Mouse (Mus musculus): ENCODE measurements around the gene Rps21. TPM values are rescaled to one million over a fixed set of nuclear protein-coding genes. Genes with fewer than 3 reads are reported as not detected.

Gene Rps21
- polyA plus RNA-seq, 1 experiment from 2014 or later = 526 TPM

- ATAC-seq (ENCODE audit: low read depth) = no peak
- Histone ChIP-seq H3K4me3 (ENCODE audit: low read length) (no peak overlapping the region), H3K27me3 (ENCODE audit: control insufficient read depth, insufficient read depth, low read depth, low read length) (no peaks in the 10 kb centered on the region), H3K4me1 (replicated peaks; ENCODE audit: control insufficient read depth, insufficient read depth, low read length) (peaks cover 82% of the 10 kb centered on the region), H3K27ac (ENCODE audit: low read length) (peak overlapping the region; percentile 75), H3K4me2 (ENCODE audit: low read depth, low read length) (no peak overlapping the region), H3K9ac (ENCODE audit: low read length) (peak overlapping the region; percentile 20; the same call in 1 of the 2 replicates), H3K36me3 (ENCODE audit: control insufficient read depth, insufficient read depth, low read length) (no peaks in the 10 kb centered on the region), H3K9me3 (ENCODE audit: control insufficient read depth, low read length) (no peaks in the 10 kb centered on the region)
- 53% methylated on average over 3 of the region's 3 CpGs for WGBS
These were observed 38.9 kb upstream of the Rps21 start for GRCm38 (mm10) chr2:180218241-180218640.

DNA sequence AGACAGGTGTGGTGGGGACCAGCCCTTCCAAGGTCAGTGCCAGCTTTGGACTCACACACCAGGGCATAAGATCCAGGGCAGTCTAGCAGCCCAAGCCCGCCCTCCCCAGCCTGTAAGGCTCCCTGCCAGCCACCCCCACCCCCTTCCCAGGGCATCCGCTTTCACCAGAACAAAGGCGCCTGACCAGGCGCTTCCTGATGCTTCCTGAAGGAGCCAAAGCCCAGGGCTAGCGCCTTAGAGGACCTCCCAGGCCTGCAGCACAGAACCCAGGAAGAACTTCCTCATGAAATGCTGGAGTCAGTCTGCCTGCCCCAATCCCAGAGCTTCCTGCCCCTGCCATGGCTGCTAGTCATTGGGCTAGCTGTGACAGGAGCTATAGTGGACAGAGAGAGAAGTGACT is 38.5 kb upstream of the Rps21 start:
- Histone ChIP-seq H3K9me3 (ENCODE audit: control insufficient read depth, low read length) (no peaks in the 10 kb centered on the region), H3K36me3 (ENCODE audit: control insufficient read depth, insufficient read depth, low read length) (no peaks in the 10 kb centered on the region), H3K27ac (ENCODE audit: low read length) (peak overlapping the region; percentile 75), H3K4me3 (ENCODE audit: low read length) (no peak overlapping the region), H3K27me3 (ENCODE audit: control insufficient read depth, insufficient read depth, low read depth, low read length) (no peaks in the 10 kb centered on the region), H3K4me1 (replicated peaks; ENCODE audit: control insufficient read depth, insufficient read depth, low read length) (peaks cover 83% of the 10 kb centered on the region), H3K9ac (ENCODE audit: low read length) (peak overlapping the region; percentile 20), H3K4me2 (ENCODE audit: low read depth, low read length) (no peak overlapping the region)
- 8% methylated on average over 5 of the region's 5 CpGs for WGBS
- ATAC-seq (ENCODE audit: low read depth) = peak; percentile 26

- H3K4me2 ChIP-seq (ENCODE audit: low read depth, low read length) = no peak overlapping the region
- ATAC-seq (ENCODE audit: low read depth) = no peak
- H3K27me3 ChIP-seq (ENCODE audit: control insufficient read depth, insufficient read depth, low read depth, low read length) = peaks cover 2% of the 10 kb centered on the region; the same call in 1 of the 2 replicates
- peak overlapping the region; percentile 31 for H3K9ac ChIP-seq (ENCODE audit: low read length)
- no peak overlapping the region for H3K4me3 ChIP-seq (ENCODE audit: low read length)
- 61% methylated on average over 15 of the region's 15 CpGs for WGBS
- no peaks in the 10 kb centered on the region for H3K9me3 ChIP-seq (ENCODE audit: control insufficient read depth, low read length)
- no peaks in the 10 kb centered on the region for H3K36me3 ChIP-seq (ENCODE audit: control insufficient read depth, insufficient read depth, low read length)
- peak overlapping the region; percentile 75 for H3K27ac ChIP-seq (ENCODE audit: low read length)
- H3K4me1 ChIP-seq (replicated peaks; ENCODE audit: control insufficient read depth, insufficient read depth, low read length) = peaks cover 78% of the 10 kb centered on the region
These were observed 37.8 kb upstream of the Rps21 start for GRCm38 (mm10) chr2:180219145-180219943.

GRCm38 (mm10) chr2:180220165-180220564 is 37.0 kb upstream of the Rps21 start:
- no peaks in the 10 kb centered on the region for H3K36me3 ChIP-seq (ENCODE audit: control insufficient read depth, insufficient read depth, low read length)
- H3K9me3 ChIP-seq (ENCODE audit: control insufficient read depth, low read length) = no peaks in the 10 kb centered on the region
- peak overlapping the region; percentile 31; the same call in 1 of the 2 replicates for H3K9ac ChIP-seq (ENCODE audit: low read length)
- no peak overlapping the region; the same call in 1 of the 2 replicates for H3K4me3 ChIP-seq (ENCODE audit: low read length)
- H3K4me1 ChIP-seq (replicated peaks; ENCODE audit: control insufficient read depth, insufficient read depth, low read length) = peaks cover 70% of the 10 kb centered on the region
- 0 out of 2 replicates have a peak overlapping the region, but pooled peaks have one; percentile 13 for H3K4me2 ChIP-seq (ENCODE audit: low read depth, low read length)
- H3K27ac ChIP-seq (ENCODE audit: low read length) = peak overlapping the region; percentile 75
- ATAC-seq (ENCODE audit: low read depth) = peak; percentile 29
- WGBS = 41% methylated on average over 9 of the region's 9 CpGs
- peaks cover 2% of the 10 kb centered on the region; the same call in 1 of the 2 replicates for H3K27me3 ChIP-seq (ENCODE audit: control insufficient read depth, insufficient read depth, low read depth, low read length)

- Histone ChIP-seq H3K9me3 (ENCODE audit: control insufficient read depth, low read length) (no peaks in the 10 kb centered on the region), H3K27ac (ENCODE audit: low read length) (peak overlapping the region; percentile 75), H3K4me3 (ENCODE audit: low read length) (no peak overlapping the region), H3K36me3 (ENCODE audit: control insufficient read depth, insufficient read depth, low read length) (no peaks in the 10 kb centered on the region), H3K4me1 (replicated peaks; ENCODE audit: control insufficient read depth, insufficient read depth, low read length) (peaks cover 65% of the 10 kb centered on the region), H3K27me3 (ENCODE audit: control insufficient read depth, insufficient read depth, low read depth, low read length) (peaks cover 5% of the 10 kb centered on the region; the same call in 1 of the 2 replicates), H3K9ac (ENCODE audit: low read length) (0 out of 2 replicates have a peak overlapping the region, but pooled peaks have one; percentile 8), H3K4me2 (ENCODE audit: low read depth, low read length) (no peak overlapping the region)
- 77% methylated on average over 9 of the region's 9 CpGs for WGBS
- ATAC-seq (ENCODE audit: low read depth) = no peak
These were observed 36.1 kb upstream of the Rps21 start for GRCm38 (mm10) chr2:180221051-180221450.

- 9% methylated on average over 6 of the region's 6 CpGs for WGBS
- peak overlapping the region; percentile 86 for H3K27ac ChIP-seq (ENCODE audit: low read length)
These were observed 34.9 kb upstream of the Rps21 start for GRCm38 (mm10) chr2:180222250-180222649.

GRCm38 (mm10) chr2:180224647-180225043 is 32.5 kb upstream of the Rps21 start:
- Histone ChIP-seq H3K36me3 (ENCODE audit: control insufficient read depth, insufficient read depth, low read length) (no peaks in the 10 kb centered on the region), H3K4me3 (ENCODE audit: low read length) (peak overlapping the region; percentile 77), H3K27ac (ENCODE audit: low read length) (peak overlapping the region; percentile 86), H3K9me3 (ENCODE audit: control insufficient read depth, low read length) (no peaks in the 10 kb centered on the region), H3K27me3 (ENCODE audit: control insufficient read depth, insufficient read depth, low read depth, low read length) (peaks cover 5% of the 10 kb centered on the region; the same call in 1 of the 2 replicates), H3K4me1 (replicated peaks; ENCODE audit: control insufficient read depth, insufficient read depth, low read length) (peaks cover 50% of the 10 kb centered on the region), H3K9ac (ENCODE audit: low read length) (peak overlapping the region; percentile 82), H3K4me2 (ENCODE audit: low read depth, low read length) (peak overlapping the region; percentile 73)
- ATAC-seq (ENCODE audit: low read depth) = no peak
- 2% methylated on average over 13 of the region's 13 CpGs for WGBS

More at GRCm38 (mm10) chr2:180222250-180222649, 34.9 kb upstream of the Rps21 start:
- Histone ChIP-seq H3K27me3 (ENCODE audit: control insufficient read depth, insufficient read depth, low read depth, low read length) (peaks cover 5% of the 10 kb centered on the region; the same call in 1 of the 2 replicates), H3K4me2 (ENCODE audit: low read depth, low read length) (peak overlapping the region; percentile 73), H3K9ac (ENCODE audit: low read length) (peak overlapping the region; percentile 51; the same call in 1 of the 2 replicates), H3K36me3 (ENCODE audit: control insufficient read depth, insufficient read depth, low read length) (no peaks in the 10 kb centered on the region), H3K4me3 (ENCODE audit: low read length) (peak overlapping the region; percentile 23), H3K9me3 (ENCODE audit: control insufficient read depth, low read length) (no peaks in the 10 kb centered on the region), H3K4me1 (replicated peaks; ENCODE audit: control insufficient read depth, insufficient read depth, low read length) (peaks cover 59% of the 10 kb centered on the region)
- ATAC-seq (ENCODE audit: low read depth) = peak; percentile 78

- H3K9me3 ChIP-seq (ENCODE audit: control insufficient read depth, low read length) = no peaks in the 10 kb centered on the region
- peak overlapping the region; percentile 73 for H3K4me2 ChIP-seq (ENCODE audit: low read depth, low read length)
- 0% methylated on average over 52 of the region's 55 CpGs for WGBS
- peak overlapping the region; percentile 82 for H3K9ac ChIP-seq (ENCODE audit: low read length)
- H3K36me3 ChIP-seq (ENCODE audit: control insufficient read depth, insufficient read depth, low read length) = no peaks in the 10 kb centered on the region
- peak; percentile 1 for ATAC-seq (ENCODE audit: low read depth)
- H3K4me1 ChIP-seq (replicated peaks; ENCODE audit: control insufficient read depth, insufficient read depth, low read length) = peaks cover 47% of the 10 kb centered on the region
- peak overlapping the region; percentile 77 for H3K4me3 ChIP-seq (ENCODE audit: low read length)
- peak overlapping the region; percentile 86 for H3K27ac ChIP-seq (ENCODE audit: low read length)
- H3K27me3 ChIP-seq (ENCODE audit: control insufficient read depth, insufficient read depth, low read depth, low read length) = peaks cover 5% of the 10 kb centered on the region; the same call in 1 of the 2 replicates
These were observed 32.0 kb upstream of the Rps21 start for GRCm38 (mm10) chr2:180225044-180225761.

Data from lung, embryonic 16.5 days (tissue).